Mouse (Mus musculus) adrenal gland, postnatal 36 days (tissue): ENCODE data around the gene Nxn. TPM values are rescaled to one million over a fixed set of nuclear protein-coding genes. Genes with fewer than 3 reads are reported as not detected.
A peak's percentile ranks its signal among the peaks of the same experiment; 100 is the strongest.

ENCODE experiments used
- DNase-seq, 2 experiments: peaks; one replicate each; pipeline ENCODE4 v3.0.0; 2021; ENCODE audit warnings: mixed read lengths in 1 of 2
- total RNA-seq, 2 experiments: library from RNA; stranded (reverse); gene quantifications; 2 replicates each; pipeline ENCODE4 v1.2.3; 2021

Gene Nxn
- total RNA-seq, 2 experiments from 2014 or later: 28.3 to 29.7 TPM

DNA sequence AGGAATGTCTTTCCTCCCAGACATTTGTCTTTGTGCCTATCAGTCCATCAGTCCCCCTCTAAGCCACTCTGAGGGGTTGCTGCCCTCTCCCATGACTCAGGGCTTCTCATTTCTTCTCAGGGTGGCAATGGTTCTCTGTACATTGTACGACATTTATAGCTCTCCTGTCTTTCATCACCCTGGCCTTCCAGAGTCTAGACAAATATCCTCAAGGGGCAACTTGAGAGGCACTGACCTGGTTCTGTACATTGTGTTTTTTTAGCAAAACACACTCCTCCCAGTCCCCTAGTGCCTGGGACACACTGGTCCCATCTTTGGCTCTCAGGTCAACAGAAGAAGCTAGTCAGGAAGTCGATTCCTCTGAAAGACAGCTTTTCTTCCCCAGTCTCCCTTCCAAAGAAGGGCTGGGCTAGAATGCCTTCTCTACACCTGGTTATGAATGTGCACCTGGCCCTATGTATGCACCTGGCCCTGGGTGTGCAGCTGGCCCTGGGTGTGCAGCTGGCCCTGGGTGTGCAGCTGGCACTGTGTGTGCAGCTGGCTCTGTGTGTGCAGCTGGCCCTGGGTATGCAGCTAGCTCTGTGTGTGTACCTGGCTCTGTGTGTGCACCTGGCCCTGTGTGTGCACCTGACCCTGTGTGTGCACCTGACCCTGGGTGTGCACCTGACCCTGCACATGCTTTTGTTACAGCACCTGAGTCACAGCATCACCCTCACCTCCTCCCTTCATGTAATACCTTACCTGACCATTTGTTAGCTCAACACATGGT is 70.2 kb downstream of the Nxn start:
- no peak for DNase-seq

DNA sequence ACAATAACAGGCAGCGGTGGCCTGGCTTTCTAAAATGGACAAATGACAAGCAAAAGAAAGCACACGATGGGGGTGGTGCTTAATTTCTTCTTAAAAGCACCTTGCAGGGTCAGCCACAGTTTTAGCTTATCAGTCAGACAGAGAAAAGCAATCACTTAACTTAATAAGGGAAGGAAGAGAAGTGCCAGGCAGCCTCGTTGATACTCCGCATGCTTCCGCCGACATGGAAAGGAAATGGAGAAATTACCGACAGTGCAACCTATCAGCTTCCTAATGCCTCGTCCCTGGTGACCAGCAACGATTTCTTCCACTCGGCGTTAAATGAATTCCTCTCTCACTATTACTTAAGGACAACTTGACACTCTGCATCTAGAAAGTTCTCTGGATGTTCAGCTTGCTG is 70.9 kb downstream of the Nxn start:
- DNase-seq: no peak

DNA sequence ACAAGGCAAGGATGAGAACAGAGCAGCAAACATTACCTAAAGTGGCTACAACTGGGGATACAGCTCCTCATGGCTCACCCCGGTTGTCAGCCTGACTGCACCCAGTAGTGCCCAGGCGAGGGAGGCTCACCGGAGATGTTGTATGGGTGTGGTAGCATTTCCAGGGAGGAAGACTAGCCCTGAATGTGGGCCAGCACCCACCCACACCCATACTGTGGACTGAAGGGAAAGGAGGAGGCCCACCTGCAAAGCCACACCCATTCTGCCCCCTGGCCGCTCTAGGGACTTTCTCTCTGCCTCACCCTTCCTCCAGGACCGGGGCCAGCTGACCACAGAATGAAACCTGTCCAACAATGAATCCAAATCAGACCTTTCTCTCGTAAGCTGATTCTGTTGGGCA is 72.3 kb downstream of the Nxn start:
- DNase-seq: no peak

DNA sequence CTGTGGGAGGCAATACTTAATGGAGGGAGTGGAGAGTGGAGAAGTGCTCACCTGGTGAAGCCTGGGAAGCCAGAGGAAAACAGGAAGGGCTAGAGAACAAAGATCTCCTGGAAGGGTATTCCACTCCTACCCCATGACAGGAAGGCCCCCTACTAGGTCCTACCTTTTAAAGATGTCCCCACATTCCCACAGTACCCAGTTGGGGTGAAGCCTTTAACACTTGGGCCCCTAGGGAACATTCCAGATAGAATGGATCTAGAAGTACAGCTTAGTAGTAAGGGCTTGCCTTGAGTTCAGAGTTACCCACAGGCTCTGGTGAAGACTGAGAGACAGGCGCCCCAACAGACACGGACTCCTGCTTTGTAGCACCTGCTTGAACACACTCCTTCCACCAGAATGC is 72.9 kb downstream of the Nxn start:
- no peak for DNase-seq

DNA sequence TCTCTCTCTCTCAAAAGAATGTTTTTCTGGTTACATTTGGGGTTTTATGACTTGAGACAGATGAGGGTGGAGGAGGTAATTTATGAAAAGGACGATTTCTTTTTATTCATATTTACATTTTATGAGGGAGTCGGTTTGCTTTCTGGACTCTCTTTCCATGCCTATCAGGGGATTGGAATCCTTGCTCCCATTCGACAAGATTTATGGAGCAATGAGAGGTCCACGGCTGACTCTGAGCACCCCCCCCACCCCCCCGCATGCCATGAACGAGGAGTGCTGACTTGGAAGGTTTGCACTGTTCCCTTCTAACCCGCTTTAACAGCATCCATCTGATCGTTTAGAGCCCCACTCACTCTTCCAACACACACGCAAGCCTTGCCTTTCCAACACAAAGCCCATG is 74.1 kb downstream of the Nxn start:
- no peak for DNase-seq

DNA sequence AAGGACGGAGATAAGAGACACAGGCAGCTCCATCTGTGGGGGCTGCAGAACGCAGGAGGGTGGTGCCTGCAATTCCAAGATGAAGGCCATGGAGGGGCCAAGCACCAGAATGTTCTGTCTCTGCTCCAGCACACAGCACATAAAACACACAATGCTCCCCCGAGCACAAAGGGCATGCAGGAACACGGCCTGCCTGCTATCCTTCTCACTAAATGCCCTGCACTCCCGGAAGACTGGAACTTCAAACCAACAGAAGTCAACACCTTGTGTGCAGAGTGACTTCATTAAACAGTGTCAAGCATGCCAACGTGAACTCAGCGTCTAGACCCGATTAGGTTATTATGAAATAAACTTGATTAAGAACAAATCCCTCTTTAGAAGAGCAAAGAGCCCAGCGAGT is 74.7 kb downstream of the Nxn start:
- DNase-seq: no peak

DNA sequence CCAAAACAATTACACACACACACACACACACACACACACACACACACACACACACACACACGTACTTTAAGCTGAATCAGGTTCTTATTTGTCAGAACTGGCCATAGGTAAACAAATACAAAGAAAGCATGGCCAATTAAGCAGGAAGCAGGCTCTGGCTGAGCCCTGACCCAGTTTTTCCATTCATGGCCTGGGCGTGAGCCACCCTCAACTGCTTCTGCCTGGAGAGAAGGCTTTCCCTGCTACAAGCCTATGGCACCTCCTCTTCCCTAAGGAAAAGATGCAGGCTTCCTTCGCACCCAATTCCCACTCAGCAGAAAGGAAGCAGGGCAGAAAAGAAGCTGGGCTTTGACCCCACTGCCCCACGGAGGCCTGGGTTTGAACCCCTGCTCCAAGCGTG is 76.0 kb downstream of the Nxn start:
- peak; percentile 40 to 59 for DNase-seq

DNA sequence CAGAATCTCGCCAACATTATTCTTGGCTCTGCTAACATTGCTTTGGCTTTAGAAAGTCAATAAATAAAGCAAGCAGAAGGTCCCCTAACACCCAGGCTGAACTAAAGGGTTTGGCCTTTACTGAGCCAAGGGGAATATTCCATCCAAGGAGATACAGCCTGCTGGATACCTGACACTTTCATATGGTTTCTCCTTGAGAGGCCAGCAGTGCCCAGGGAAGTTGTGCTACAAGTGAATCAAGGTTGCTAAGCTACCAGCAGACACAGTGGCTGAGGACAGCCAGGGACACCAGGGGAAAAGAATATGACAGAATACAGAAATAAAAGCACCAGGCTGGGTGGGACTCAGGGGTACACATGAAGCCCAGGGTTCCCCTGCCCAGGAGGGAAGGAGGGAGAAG is 76.9 kb downstream of the Nxn start:
- peak in 1 of 2 experiments; percentile 41 for DNase-seq

DNA sequence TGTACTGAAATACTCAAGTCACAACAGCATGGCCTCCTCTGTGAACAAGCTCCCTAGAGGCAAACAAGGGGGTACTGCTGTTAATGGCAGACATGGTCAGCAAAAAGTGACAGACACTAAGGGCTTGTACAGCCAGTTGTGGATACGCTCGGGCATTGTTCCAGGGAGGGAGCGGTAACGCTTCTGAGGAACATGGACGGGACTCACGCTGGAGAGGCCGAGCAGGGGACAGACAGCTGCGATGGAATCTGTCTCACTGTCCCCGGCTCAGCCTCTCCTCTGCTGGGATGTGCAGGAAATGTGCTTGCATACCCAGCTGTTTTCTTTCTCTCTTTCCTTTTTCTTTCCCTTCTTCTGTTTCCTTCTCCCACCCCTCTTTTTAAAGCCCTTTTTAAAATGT is 78.5 kb downstream of the Nxn start:
- no peak for DNase-seq

DNA sequence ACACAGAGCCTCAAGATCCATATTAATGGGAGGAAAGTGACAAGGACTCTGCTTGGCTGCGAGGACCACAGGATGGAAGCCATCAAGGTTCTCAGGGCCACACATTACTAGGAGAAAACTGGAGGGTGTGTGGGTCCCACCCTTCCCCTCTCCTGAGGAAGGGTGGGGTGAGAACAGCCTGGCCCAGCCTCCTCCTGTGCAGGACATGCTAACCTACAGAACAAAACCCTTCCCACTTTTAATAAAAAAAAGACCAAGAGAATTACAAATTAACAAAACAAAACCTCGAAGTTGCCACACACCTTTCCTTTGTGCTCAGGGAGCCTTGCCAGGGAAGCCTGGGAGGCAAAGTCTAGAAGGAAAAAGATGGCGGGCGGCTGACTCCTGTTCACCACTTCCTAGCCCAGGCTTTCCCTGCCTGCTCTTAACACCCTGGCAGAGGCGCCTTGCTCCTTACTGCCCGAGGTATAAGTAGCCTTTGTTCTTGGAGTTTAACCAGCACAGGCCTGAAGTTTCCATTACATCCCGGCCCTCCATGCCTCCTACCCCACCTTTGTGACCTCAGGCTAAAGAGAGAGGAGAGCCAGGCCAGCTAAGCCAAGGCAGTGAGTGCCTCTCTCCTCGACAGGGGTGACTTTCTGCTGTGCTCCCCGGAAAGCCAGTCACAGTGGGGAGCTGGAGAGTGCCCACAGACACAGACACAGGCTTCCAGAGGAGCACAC is 79.1 kb downstream of the Nxn start:
- DNase-seq: no peak

DNA sequence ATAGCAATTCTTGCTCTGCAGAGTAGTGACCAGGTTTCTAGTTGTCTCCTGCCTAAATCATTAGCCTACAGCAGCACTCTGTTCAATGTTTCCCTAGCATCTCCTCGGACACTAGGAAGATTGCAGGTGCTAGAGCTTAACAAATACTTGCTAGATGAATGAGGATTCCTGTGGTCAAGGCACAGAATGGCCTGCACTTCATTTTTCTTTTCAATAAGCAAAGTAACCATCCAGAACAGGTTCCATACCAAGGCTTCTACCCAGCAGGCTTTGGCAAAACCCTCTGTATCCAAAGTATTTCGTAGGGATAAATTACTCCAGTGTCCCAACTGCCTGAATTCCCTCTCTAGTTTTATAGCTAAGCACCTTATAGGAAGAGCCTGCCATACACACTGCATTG is 81.0 kb downstream of the Nxn start:
- DNase-seq: no peak

DNA sequence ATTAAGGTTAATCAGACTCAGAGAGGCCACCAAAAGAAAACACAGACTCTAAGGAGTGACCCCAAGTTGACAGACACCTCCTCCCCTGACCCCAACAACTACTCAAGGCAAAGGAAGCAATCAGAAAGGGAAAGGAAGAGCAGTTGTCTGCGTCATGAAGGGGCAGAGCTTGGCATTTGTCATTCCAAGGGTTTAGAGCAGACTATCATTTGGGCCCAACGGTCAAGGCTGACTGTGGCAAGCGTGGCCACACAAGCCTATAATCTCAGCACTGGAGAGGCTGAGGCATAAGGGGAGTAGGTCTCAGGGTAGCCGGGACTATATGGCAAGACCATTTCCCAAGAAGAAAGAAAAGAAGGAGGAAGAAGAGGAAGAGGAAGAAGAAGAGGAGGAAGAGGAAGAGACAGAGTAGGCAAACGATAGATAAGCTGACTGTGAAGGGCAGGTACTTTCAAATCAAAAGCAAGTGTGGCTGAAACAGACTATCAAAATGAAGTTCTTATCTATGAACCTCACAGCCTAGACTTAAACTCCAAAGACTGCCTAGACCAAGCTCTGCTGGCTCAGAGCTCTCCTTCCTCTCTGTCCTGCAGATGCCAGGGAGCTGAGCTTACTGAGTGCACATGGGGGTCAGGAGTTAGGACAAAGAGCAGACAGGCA is 83.0 kb downstream of the Nxn start:
- peak in 1 of 2 experiments; percentile 59 for DNase-seq

DNA sequence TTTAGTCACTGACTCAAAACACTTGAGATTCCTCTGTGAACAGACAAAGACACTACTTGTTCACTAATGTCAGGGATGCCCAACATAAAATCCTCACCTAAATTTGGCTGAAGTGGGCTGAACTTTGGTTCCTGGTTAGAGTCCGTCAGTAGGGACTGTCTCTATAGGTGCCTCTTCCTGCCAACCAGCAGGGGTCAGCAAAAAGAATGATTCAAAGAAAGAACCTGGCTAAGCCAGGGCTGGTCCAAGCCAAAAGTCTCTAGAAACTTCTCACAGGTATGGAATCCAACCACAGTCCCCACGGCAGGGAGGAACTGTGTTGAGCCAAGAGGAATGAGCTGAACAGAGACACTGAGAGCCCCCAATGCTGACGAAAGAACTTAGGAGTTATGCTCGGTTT is 84.2 kb downstream of the Nxn start:
- DNase-seq: no peak

DNA sequence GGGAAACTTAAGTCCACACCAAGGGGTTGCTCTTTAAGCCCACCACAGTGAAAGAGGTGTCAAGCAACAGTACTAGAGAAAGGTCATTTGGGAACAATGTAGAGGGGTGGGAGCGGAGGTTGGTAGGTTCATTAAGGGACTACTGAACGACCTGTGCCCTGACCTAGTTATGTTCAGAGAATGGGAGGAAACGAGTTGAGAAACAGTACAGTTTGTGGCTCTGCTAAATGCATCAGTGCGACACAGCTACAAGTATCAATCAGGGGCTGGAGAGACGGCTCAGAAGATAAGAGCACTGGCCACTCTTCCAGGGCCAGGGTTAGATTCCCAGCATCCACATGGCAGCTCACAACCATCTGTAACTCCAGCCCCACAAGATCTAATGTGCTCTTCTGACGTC is 84.8 kb downstream of the Nxn start:
- DNase-seq: no peak

DNA sequence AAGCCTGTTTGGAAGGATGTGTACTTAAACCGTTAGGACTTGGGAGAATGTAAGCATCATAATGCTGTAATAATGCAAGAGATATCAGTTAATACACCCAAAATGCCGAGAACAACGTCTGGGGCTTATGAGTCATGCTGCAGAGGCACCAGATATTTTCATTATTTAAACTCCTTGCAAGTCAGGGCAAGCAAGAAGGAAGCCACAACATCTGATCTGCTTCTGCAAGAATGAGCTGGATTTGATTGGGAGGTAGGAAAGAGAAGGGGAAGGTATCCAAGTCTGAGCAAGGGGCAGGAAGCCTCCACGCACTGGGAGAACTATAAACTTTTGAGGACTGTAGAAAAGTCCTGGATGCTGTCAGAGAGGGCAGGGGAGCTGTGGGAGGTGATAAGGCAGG is 86.1 kb downstream of the Nxn start:
- no peak for DNase-seq

DNA sequence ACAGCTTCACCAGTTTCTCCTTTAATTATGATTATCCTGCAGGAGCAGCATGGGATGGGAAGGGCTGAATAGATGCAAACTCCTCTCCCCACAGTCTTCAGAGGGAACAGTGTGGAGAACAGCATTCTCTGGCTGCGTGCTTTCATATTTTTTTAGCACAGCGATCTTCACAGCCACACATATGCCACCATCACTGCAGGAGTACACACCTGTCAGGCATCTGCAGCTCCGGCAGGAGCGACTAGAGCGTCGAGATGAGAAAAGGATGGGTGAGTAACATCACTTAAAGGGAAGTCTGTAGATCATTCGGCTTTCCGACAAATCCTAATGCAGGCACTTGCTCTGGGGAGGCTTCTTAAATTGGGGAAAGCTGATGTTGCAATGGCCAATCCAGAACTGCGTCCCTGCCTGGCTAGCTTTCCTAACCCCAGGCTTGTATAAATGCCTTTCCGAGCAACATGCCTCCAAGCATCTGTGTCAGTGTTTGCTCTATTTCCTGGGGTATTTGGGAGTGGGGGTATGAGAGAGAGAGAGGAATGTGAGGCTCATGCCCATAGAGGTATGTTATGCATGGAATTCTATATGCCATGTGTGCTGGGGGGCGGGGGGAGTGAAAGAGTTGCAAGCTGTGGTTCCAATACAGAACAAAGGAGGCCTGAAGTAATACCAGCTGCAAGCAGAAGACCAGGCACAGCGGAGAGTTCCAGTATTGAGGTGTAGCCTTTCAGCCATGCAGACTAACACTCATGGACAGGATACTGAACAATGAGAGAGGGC is 87.5 kb downstream of the Nxn start:
- DNase-seq: no peak

DNA sequence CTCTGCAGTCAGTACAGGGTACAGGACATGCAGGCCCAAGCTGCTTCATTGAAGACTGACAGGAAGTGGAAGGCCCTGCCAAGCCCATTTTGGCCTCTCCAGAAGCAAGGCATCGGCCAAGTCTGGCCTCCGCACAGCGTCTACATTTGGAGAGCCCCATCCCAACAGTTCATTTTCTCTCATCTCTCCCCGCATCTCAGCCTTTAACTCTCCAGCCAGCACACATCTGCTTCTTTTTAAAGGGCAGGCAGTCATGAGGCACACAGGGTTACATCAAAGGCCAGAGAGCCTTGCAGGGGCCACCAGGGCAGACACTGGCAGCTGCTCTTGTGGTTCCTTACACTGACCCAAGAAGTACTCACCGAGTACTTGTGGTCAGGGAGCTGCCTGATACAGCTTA is 89.1 kb downstream of the Nxn start:
- DNase-seq: no peak

DNA sequence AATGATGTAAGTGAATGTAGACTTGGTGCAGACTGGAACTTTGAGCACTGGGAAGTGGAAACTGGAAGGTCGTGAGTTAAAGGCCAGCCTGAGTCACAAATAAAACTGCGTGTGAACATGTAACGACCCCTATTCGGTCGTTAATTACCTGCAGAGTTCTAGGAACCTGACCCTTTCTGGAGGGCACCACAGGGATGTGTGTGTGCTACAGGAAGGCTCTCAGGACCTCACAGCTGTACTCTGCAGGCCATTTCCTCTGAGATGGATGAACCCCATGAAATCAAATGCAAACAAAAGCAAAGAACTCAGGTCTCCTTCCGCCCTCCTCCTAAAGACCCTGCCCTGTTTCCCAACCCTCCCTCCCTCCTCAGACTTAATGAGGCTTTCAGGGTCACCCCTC is 89.9 kb downstream of the Nxn start:
- no peak for DNase-seq

DNA sequence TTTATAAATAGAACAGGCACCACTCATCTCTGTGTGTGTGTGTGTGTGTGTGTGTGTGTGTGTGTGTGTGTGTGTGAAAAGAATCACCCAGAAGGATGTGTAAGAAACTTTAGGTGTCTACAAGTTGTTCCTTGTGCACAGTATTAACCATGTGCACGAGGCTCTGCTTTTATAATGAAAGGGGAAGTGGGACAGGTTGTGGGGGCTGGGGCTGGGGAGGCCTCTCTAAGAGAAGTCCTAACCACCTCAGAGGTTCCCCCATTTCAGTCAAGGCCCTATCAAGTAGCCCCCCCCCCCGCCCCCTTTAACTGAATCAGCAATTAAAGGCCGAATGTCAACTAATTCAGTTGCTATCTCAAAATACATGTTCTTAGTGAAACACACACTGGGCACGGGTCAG is 92.2 kb downstream of the Nxn start:
- no peak for DNase-seq

DNA sequence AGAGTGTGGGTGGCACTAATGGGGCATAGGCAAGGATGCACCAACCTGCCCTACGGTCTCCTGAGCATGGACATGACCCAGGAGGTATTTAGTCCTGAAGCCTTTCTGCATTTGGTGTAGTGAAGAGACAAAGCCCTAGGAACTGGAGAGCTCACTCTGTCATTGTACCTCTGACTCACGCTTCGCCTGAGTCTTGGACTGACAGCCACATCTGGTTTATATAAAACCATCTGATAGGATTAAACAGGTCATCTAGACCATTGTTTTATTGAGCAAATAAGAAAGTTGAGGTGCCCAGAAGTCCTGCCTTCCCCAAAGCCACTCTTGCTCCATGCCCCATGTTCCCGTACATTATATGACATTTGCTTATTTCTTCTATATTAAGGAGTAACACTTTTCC is 93.4 kb downstream of the Nxn start:
- DNase-seq: no peak

DNA sequence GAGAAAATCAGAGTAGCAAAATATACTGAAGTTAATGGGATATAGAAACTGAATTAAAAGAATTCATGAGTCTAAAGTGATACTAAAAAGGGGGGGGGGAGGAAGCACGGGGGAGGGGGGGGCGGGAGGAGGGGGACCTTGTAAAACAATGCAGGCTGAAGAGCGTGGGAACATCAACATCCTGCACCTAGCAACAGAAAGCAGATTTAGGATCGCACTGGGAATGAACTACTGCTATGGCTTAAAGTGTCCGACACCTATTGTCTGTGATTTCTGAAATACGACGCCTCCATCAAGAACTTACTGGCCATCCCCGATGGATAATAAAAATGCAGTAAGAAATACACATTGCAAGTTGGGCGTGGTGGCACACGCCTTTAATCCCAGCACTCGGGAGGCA is 95.6 kb downstream of the Nxn start:
- no peak for DNase-seq

DNA sequence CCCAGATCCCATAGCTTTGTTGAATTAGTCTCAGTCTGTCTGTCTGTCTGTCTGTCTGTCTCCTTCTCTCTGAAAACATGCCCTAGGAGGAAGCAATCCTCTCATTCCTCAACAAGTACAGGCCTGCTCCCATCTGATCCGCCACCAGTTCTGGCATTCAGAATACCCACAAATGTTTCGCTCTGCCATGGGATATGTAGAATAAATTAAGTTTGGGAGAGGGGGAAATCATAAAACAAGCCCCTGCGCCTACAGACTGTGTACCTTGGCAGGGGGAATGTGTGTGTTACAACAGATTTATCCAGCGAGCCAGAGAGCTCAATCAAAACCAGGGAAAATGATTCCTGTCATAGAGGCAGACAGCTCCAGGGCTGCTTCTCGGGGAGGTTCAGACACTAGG is 98.1 kb downstream of the Nxn start:
- no peak for DNase-seq
